Mouse (Mus musculus): ENCODE data around the gene Cdc25b.

Cdc25b gene

DNA sequence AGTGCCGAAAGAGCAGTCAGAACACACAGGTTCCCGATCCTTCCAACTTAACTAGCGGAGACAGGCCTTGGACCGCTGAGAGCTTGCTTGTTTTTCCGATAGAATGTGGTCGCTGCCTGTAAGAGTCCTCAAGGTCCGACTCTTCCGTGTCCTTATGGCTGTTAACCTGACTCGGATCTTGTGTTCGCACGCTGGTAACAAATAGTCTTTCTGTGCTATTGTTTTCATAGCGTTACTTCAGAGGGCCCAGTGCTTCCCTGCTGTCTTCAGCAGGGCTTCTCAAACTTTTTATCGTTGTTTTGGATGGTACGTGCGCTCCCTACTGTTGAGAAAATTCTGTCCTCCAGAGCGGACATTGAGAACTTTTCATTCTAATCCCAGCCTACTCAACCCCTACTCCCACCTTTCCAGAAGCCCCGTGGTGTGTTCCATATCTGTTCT lies 26.1 kb upstream of the Cdc25b start:
- peak; percentile 60 for DNase-seq

DNA sequence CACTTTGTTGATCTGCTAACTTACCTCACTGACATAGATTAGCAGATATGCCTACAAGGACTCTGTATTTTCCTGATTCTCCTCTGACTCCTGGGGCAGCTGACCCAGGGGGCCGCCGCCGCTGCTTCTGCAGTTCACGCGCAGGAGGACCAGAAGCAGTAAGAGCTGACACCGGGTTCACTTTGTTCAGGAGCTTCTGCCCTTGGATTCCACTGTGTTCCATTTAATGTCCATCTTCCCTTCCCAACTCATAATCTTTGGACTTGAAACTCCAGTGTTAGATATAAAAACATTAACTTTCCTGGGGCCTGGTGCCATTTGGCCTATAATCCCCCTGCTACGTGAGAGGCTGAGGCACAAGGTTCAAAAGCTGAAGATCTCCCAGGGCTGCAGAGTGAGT lies 22.8 kb upstream of the Cdc25b start:
- DNase-seq: peak; percentile 73

DNA sequence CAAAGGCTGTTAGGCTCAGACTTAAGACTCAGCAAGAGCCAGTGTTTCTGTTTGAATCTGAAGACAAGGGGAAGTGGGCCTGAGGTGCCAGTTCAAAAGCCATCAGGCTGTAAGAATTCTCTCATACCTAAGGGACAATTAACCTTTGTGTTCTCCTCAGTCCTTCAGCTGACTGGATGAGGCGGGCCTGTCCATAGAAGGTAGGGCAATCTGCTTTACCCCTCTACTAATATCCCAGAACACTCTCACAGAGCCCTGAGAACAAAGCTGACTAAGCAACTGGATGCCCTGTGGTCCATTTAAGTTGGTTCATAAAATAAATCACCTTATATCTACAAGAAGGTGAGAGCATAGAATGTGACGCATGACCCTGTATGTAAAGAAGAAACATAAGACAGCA lies 20.6 kb upstream of the Cdc25b start:
- DNase-seq: no peak

- no peak for DNase-seq
Observed at GRCm38 (mm10) chr2:131167984-131168383, 18.8 kb upstream of the Cdc25b start.

DNA sequence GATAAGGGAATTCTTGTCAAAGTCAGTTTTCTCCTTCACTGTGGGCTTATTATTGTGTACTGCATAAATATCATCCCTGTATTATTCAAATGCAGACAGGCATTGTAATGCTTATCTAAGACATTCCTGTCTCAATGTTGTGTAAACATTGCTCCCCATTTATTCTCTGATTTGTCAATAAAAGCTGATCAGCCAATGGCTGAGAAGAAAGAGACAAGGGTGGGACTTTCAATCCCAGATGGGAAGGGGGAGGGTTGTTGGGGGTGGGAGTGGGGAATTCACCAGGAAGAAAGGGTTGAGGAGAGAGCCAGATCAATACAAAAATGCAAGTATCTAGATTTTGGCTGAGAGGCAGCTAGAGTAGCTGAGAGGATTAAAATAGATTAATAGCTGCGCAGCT lies 17.8 kb upstream of the Cdc25b start:
- no peak for DNase-seq

- DNase-seq: no peak
Observed at GRCm38 (mm10) chr2:131170936-131171335, 15.8 kb upstream of the Cdc25b start.

DNA sequence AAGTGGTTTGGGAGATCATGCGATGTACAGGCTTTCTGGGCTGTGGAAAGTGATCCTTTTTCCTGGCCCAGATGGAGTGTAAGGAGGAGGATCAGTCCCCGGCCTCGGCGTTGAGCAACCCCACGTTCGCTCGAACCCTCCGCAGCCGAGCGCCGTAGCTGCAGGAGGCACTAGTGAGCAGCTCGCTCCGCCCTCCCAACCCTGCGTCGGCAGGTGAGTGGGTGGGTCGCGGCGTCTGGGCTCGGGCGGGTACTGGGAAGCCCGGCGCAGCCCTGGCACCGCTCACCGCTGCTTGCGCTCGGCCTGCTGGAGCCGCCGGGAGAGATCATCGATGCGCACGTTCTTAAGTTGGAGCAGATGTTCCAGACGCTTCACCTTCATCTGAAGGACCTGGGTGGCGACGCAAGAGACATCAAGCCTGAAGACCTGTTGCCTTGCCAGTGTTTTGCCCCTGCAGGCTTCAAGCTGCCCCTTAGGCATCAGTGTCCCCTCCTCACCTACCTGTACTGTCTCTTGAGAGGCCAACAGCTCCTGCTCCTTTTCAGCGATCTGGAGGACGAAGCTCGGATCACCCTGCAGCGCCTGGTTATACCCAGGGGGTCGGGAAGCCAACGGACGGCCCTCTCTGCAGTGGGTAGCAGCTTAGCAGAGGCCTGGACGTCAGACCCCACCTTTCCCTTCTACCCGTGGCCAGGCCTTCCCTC lies 15.2 kb upstream of the Cdc25b start:
- DNase-seq: peak; percentile 81

GRCm38 (mm10) chr2:131172322-131172721 lies 14.4 kb upstream of the Cdc25b start:
- no peak for DNase-seq

DNA sequence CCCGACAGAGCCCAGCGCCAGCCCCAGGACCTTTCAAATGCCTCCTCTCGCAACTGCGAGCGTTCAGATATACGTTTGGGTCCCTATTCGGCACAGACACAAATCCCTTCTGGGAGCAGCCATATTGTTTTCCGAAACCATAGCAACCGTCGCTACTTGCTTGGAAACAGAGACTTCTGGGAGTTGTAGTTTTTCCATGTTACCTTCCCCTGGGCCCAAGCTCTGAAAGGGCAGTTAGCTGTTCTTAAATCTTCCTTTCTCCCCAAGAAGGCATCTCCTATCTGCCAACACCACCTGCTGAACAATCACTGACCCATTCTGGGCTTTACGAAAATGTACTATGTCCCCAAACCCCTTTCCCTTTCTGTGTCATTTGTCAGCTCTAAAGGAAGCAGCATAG lies 12.0 kb upstream of the Cdc25b start:
- peak; percentile 81 for DNase-seq

GRCm38 (mm10) chr2:131175286-131175944 lies 11.3 kb upstream of the Cdc25b start:
- no peak for DNase-seq

DNA sequence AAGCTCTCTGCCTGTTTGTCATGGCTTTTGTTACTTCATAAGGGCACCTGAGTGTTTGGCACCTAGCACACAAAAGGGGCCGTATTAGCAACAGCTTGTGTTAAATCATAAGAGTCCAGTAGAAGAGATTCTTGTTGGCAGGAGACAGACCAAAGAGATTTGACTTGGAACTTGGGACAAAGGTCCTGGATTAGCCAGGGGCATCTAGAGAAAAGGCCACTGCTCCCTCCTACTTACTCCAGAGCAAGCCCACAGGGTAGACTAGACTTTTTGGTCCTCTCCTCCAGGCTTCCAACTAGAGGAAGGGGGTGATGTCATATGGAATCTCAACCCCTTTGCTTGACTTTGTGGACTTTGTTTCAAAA lies 10.8 kb upstream of the Cdc25b start:
- peak; percentile 36 for DNase-seq

GRCm38 (mm10) chr2:131176491-131176890 lies 10.3 kb upstream of the Cdc25b start:
- DNase-seq: peak; percentile 87

- no peak for DNase-seq
Observed at GRCm38 (mm10) chr2:131177932-131178331, 8.8 kb upstream of the Cdc25b start.

DNA sequence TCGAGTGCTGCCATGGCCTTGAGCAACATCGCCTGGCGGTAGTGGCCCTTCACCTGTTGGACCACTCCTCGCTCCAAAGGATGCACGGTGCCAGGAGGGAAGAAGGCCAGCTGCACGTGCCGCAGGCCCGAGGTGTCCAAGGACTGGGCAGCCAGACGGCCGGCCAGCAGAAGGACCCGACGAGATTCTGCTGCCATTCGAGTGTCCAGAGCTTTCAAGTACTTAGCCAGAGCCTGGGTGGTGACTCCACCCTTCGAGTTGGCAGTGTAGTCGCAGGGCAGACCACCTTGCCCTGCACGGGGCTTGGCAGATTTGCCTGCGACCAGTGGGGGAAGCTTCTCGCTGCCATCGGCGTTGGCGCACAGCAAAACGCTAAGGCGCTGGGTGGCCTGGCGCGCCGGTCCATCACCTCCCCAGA lies 7.9 kb upstream of the Cdc25b start:
- peak; percentile 46 for DNase-seq

DNA sequence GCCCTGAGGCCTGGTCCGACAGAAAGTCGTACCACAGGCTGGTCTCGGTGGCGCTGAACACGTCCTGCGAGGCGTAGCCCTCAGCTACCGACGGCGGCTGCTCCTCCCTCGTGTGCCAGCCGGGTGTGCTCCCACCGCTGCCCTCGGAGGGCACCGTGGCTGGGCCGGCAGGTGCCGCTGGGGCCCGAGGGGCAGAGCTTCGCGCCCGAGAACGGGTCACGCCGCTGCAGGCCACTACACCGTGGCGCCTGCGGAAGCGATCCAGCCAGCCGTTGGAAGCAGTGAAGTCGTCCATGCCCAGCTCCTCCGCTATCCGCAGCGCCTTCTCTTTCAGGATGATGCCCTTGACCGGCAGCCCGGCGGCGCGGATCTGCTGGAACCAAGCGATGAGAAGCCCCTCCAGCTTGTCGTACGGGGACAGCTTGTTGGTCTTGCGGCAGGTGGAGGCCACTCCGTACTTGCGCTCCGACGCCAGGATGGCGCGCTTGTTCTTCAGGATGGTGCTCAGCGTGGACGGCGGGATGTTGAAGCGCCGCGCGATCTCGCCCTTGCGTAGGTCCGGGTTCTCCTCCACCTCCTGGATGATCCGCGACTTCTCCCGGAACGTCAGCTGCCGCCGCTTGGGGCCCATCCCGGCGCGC lies 7.4 kb upstream of the Cdc25b start:
- DNase-seq: peak; percentile 76

GRCm38 (mm10) chr2:131179990-131180587 lies 6.7 kb upstream of the Cdc25b start, which contains the start of gene Cenpb:
Gene Cenpb, minus strand, starts transcription at chr2:131180067.
- DNase-seq: peak; percentile 92

DNA sequence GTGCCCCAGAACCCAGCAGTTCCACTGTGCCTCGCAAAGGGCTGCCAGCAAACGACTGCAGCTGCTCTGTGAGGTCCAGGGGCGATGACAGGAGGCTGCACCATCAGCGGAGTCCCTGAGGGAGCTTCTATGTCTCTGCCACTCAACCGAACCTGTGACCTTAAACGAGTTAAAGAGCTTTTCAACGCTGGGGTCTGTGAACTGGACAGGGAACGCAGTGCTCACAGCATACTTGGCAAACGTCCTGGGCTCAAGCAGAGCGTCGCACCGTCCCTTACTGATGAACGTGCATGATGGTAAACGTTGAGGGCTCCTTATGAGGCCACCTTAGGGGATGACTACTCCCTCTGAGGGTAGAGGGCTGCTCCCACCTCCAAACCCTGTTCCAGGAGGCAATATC lies 406 bp upstream of the Cdc25b start:
- no peak for DNase-seq

GRCm38 (mm10) chr2:131187602-131187922 lies 813 bp downstream of the Cdc25b start:
- DNase-seq: no peak

DNA sequence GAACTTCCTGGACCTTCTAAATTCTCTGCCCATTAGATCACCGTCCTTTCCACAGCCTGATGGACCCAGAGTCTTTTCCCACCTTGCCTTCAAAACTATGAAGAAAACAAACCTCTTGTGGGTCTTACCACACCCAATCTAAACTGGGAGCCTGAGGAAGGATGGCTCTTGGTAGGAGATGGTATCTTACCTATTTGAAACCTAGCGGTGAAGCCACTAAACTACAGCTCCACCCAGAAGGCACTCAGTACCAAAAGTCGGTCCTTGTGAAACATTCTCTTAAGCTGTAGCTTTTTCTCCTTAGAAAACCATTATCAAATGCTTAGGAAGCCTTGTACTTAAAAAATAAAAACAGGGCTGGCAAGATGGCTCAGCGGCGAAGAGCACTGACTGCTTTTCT lies 1.6 kb downstream of the Cdc25b start:
- DNase-seq: no peak

- no peak for DNase-seq
Observed at GRCm38 (mm10) chr2:131189521-131190309, 3.0 kb downstream of the Cdc25b start.

GRCm38 (mm10) chr2:131190344-131191004 lies 3.7 kb downstream of the Cdc25b start:
- DNase-seq: peak; percentile 66

DNA sequence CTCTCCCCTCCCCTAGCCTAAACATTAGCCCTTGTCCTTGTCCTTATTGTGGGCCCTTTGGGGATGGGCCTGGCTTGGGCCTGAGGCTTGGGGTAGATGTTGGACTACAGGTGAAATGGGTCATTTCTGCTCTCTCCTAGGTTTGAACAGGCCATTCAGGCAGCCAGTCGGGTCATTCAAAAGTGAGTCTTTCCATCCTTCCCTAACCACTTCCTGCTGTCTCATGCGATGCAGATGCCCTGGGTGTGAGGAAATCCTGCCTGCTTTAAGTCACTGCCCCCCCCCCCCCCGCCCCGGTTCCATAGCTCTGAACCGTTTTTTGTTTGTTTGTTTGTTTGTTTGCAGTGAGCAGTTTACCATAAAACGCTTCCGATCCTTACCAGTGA lies 4.2 kb downstream of the Cdc25b start:
- no peak for DNase-seq
